Mouse (Mus musculus) thymus, postnatal 25 days (tissue): Measurements from ENCODE around the gene Enho.

ENCODE experiments used
- DNase-seq: peaks from one replicate; pipeline ENCODE4 v3.0.0; 2022

Gene Enho

DNA sequence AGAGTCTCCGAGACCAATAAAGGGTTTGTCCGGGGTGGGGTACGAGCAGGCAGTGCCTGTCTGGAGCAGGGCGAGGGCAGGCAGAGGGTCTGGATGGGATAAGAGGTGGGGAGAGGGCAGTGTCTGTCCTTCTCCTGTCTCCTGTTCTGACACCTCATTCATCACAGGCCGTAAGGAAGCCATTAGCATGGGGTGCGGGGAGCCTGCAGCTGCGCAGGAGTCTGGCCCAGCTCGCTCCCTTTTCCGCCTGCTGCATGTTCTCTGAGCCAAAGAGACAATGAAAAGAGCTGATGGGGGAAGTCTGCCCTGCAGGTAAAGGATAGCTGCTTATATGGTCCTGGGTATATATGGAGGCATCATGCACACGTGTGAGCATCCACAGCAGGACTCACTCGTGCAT is 22.6 kb upstream of the Enho start:
- DNase-seq: no peak

GRCm38 (mm10) chr4:41660851-41661430 is 20.8 kb upstream of the Enho start:
- no peak for DNase-seq

DNA sequence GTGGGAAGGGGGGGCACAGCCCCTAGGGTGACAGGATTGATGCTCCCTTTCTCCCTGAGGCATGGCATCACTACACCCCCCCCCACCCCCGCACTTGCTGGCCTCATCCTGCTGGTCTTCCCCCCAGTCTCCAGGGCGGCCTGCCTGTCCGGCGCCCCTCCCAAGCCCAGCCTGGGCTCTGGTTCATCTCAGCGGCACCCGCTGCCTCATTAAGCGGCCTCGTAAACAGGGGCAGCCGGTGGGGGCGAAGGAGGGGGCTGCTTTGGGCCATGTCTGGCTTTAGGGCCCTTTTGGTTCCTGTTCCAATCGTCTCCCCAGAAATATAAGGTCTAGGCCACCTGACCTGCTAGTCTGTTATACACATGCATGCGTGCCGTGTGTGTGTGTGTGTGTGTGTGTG is 19.4 kb upstream of the Enho start:
- DNase-seq: no peak

DNA sequence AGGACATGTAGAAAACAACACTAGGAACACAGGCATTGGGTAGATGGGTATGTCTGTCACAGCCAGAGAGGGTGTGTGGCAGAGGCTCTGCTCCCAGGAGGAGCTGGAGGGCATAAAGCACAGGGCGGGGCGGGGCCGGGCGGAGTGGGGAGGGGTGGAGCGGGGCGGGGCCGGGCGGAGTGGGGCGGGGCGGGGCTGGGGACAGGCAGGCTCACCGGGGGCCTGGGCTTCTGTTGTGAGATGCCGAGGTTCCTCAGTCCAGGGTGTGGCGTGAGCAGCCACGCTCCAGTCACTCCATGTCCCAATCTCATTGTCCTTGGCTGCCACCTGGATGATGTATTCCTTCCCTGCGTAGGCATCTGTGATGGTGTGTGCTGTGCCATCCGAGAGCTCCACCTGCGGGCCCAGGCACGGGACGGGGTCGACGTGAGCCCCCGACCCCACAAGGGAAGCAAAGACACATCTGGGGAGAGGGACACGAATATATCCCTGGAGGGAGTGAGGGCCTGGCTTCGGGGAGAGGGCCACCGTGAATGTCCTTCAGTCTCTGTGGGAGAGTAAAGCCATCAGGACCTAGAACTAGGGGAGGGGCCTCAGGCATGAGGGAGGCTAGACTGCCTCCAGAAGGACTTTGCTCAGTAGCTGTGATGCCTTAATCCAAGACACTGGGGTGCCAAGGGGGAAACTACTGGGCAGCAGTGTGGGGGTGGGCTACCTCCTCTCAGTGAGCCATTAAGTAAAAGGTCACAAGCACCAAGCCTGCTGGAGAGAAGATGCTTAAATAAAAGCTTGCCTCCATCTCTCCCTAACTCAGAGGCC is 18.7 kb upstream of the Enho start:
- no peak for DNase-seq

GRCm38 (mm10) chr4:41655525-41655924 is 15.4 kb upstream of the Enho start:
- no peak for DNase-seq

- DNase-seq: peak; percentile 19
Measured at GRCm38 (mm10) chr4:41654217-41654616, 14.1 kb upstream of the Enho start.

DNA sequence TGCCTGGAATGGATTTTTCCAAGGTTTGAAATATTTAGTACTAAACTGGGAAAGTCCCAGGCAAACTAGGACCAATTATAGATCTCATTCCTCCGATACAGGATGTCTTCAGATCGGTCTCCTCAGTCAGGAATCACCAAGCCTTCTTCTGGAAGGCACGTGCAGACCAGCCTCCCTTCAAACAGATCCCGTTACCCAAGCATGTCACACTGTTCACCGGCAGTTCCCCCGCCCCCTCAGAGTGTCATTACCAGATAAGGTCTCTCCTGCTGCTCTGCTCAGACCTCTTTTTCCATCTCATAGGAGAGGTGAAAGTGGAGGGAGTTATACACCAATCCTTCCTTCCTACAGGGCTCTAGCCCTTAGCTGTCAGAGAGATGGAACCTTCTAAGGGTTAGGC is 13.6 kb upstream of the Enho start:
- no peak for DNase-seq

DNA sequence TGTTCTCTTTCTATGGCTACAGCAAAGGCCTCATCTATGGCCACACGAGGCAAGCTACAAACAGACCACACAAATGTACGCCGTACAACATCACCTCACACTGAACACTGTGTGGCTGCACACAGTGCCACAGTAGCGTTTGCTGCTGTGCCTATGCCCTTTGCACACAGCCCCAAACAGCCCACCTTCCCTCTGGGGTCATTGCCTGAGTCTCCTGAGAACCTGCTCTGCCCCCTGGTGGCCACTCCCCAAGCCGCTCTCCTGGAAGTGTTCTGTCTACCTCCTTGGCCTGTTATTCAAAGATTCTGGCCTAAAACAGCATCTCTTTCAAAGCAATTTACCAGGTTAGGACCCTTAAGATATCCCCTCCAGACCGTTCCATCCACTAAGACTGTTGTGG is 13.2 kb upstream of the Enho start:
- peak; percentile 66 for DNase-seq

DNA sequence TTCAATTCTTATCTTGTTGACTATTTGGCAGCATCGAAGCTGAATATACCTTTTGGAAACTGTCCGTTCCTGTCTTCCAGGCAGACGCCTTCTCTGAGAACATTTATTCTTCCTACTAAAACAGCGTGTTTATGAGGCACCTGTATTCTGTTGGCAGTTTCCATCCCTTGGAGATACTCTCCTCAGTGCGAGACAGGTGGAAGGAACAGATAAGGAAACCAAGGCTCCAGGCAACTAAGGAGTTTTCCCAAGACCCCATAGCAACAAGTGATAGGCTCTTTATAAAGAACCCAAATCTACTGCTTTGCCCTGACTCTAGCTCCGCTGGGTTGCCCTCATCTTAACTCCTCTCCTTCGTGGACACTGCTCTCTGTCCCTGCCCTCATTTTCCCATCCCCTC is 8.5 kb upstream of the Enho start:
- DNase-seq: no peak

DNA sequence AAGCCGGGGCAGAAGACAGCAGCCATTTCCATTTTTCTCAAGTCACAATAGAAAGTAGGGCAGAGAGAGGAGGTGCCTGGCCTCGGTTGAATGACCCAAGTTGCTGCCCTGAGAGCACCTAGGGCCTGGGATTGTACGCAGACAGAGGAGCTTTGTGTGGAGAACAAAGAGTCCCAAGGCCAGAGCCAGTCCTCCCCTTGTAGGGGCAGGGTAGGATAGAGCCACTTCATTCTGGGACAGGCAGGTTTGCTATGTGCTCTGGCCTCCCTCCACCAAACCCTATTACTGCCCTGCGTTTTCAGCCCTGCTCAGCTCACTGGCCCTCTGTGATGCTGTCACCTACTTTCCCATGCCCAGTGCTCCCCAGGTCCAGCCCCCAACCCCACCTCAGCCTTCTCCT is 8.0 kb upstream of the Enho start:
- no peak for DNase-seq

GRCm38 (mm10) chr4:41645488-41645887 is 5.4 kb upstream of the Enho start:
- DNase-seq: no peak

DNA sequence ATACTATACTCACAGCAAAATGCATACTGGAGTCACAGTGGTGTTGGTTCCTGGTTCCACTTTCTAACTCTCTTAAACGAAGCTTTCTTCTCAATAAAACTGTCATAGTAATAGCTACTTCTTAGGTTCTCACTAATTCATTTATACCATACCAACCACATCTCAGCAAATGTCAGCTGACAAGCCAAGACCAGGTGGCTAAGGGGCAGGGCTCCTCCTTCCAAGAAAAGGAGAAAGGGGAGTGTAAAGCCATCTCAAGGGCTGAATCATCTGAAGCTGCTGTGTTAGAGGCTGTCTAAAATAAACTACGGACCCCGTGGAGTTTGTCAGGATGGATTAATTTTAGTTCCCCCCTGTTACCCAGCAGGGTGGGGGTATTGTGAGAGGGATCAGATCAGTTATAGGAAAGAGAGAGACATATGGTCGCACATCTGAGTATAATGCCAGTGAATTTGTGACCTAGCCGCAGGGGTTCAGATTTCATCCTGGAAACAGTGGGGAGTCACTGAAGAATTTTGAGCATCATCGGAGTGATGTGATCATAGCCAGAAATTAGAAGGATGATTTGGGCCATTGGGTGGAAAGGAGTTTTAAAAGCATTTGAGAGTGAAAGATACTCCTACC is 1.2 kb upstream of the Enho start:
- DNase-seq: no peak

DNA sequence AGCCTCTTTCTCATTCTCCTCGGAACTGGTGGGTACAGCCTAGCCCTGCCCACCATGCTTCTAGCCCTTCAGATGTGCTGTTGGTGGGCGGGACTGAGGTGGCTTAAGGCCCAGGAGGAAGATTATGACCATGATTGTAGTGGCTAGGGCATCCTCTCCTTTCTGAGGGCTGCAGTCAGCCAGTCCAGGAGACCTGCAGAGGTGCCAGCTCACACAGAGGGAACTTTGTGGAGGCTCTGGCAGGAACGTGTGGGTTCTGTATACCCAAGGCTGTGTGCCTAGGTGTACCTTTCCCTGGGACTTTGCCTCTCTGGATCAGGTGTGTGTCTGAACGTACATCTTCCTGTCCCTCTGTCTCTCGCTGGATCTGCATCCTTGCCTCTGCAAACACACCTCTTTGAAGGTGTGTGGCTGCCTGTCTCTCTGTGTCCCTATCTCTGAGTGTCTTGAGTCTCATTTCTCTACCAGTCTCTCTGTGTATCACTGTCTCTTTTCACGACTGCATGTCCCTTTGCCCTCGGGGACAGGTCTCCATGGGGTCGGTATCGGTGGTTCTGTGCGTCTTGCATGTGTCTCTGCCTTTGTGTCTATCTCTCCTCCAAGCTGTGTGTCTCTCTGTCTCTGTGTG is 796 bp downstream of the Enho start:
- DNase-seq: no peak

DNA sequence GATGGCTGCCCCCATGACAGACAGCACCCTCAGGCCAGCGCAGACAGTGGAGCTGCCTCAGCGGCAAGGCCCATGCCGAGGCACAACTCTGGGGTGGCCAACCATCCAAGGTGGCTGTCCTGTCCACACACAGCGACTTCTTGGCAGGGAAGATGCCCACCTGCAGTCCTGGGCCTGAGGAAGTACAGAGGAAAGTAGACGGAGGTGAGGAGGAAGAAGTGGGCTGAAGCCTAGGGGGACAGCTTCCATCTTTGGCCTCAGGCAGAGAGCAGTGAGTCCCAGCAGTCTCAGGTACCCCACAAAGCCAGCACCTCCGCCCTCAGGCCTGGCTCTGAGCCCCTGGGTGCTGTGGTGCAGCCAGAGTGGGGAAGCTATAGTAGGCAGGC is 1.3 kb downstream of the Enho start:
- no peak for DNase-seq

- no peak for DNase-seq
Measured at GRCm38 (mm10) chr4:41638186-41638731, 1.9 kb downstream of the Enho start.

DNA sequence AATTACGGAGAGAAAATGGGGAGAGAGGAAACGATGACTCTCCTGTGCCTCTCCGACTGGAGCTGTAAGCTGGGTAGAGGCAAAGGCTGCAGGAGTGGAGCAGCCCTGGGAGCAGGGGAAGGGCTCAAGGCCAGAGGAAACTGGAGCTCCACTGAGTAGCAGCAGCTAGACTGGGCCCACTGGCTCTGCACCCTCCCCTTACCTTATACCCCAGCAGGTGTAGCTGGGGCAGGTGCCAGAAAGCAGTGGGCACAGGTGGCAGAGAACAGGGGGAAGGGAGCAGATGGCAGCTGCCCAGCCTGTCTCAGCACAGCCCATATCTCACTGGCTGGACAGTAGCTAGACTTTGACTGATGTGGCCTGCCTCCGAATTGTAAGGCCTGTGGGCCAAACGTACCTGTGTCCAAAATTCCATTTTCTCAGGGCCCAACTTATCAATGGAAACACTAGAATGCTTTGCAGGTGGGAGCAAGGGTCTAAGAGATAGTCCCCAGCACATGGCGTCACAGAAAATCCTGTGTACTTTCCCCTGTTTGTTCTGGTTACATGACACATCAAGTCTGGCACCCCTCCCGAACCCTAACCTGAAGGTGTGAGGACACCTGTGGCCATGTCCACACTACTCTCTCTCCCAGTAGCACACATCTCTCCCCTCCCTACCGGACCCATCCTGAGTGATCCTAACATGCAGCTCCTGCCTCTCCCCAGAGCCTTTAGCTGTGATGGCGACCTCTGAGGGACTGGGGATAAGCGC is 3.1 kb downstream of the Enho start:
- no peak for DNase-seq

DNA sequence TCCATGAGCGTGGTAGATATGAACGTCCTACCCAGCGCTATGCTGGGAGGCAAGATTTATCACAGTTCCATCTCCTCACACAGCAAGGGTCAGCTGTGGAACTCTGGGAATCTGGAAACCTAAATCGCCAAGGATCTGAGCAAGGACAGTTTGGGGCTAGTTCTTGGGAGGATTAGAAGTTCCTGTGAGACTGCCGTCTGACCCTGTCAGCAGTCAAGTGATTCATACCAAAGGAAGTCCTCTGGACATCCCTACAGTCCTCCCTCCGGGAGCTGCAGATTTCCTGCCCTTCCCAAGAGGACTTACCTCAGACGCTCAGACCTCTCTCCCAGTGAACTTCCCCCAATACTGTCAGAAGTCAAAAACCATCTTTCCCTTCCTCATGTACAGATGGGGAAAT is 3.8 kb downstream of the Enho start:
- DNase-seq: no peak

GRCm38 (mm10) chr4:41635906-41636305 is 4.2 kb downstream of the Enho start:
- DNase-seq: no peak

- DNase-seq: no peak
Measured at GRCm38 (mm10) chr4:41635224-41635623, 4.9 kb downstream of the Enho start.

DNA sequence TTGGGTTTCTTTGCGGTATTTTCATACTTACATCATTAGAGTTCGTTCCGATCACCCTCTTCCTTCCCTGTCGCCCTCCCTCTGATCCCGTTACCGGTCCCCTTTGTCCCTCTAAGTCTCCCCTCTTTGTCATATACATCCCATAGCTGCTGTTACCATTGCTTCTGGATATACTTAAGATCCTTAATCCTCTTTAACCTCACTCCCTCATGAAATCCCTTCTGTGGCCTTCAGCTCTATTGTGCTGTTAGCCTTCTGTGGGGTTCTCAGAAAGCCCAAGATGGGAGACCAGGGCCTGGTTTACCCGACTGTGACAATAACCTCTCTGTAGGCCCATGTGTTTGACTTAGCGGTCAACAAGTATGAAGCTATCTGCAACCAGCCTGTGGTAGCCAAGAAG is 5.5 kb downstream of the Enho start:
- DNase-seq: no peak

DNA sequence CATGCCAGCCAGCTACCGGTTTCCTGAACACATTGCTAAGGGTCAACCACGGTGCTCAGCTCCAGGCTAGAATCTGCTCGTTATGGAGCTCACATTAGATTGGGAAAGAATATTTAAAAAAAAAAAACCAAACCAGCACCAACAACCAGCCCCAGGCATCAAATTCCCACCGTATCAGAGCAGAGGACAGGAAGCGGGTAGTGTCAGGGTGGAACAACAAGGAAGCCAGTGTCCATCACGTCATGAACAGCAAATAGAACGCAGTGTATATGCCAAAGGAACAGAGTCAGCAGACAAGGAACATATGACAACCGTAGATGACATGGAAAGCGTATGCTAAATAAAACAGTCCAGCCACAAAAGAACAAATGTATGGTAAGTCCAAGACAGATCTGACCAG is 7.1 kb downstream of the Enho start:
- DNase-seq: no peak

DNA sequence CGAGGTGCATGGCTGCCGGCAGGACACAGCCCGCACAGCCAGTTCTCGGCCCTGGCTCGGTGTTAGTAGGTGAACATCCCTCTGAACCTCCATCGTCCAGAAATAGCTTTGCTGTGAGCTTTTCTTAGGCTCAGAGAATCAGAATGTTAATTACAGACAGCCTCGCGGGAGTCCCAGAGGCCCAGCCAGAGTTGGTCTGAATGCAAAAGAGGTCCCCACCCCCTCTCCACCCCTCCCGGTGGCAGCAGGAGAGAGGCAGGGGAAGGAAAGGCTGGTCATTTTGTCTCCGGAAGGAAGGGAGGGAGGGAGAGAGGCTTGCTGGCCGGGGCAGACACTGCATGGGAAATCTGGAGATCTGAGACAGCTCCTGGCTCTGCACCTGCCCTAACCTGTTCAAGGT is 8.7 kb downstream of the Enho start:
- DNase-seq: no peak

DNA sequence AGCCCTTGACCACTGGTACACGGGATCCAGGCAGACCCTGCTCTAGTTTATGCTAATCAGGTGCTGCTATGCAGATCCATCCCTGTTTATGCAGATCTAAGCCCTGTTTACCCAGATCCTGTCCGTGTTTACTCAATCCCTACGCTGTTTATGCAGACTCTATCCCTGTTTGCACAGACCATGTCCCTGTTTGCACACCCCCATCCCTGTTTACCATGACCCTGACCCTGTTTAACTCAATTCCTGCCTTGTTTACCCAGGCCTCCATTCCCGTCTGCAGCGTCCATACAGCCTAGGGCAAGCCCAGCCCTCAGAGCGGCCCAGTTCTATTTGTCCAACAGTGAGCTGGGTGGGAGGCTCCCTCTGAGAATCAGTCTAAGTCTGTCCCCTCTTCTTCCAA is 9.9 kb downstream of the Enho start:
- DNase-seq: no peak
